Mouse (Mus musculus) telencephalon, adult 2 months (tissue): ENCODE results near the gene Rhbg.

Experiments used
- DNase-seq: peaks from one replicate; pipeline ENCODE4 v3.0.0-alpha.2; 2011; ENCODE audit warnings: low read depth, low spot score

Gene Rhbg

GRCm38 (mm10) chr3:88228906-88229305 is 25.6 kb downstream of the Rhbg start:
- DNase-seq = no peak

GRCm38 (mm10) chr3:88227976-88228375 is 26.5 kb downstream of the Rhbg start:
- DNase-seq = no peak

GRCm38 (mm10) chr3:88227260-88227659 is 27.2 kb downstream of the Rhbg start:
- no peak for DNase-seq

- DNase-seq = peak; percentile 66
Observed at GRCm38 (mm10) chr3:88226101-88226845, 28.2 kb downstream of the Rhbg start.

GRCm38 (mm10) chr3:88224929-88225328 is 29.6 kb downstream of the Rhbg start:
- no peak for DNase-seq

GRCm38 (mm10) chr3:88222446-88222845 is 32.1 kb downstream of the Rhbg start:
- DNase-seq = no peak

- peak; percentile 96 for DNase-seq
Observed at GRCm38 (mm10) chr3:88221519-88222390, 32.8 kb downstream of the Rhbg start.

GRCm38 (mm10) chr3:88220842-88221241 is 33.7 kb downstream of the Rhbg start:
- no peak for DNase-seq

GRCm38 (mm10) chr3:88219940-88220339 is 34.6 kb downstream of the Rhbg start:
- no peak for DNase-seq

GRCm38 (mm10) chr3:88217679-88218078 is 36.8 kb downstream of the Rhbg start:
- no peak for DNase-seq

- no peak for DNase-seq
Observed at GRCm38 (mm10) chr3:88216534-88217326, 37.8 kb downstream of the Rhbg start.

- DNase-seq = no peak
Observed at GRCm38 (mm10) chr3:88216116-88216515, 38.4 kb downstream of the Rhbg start.

GRCm38 (mm10) chr3:88215553-88216004 is 38.9 kb downstream of the Rhbg start:
- no peak for DNase-seq

- no peak for DNase-seq
Observed at GRCm38 (mm10) chr3:88214971-88215552, 39.4 kb downstream of the Rhbg start.

- DNase-seq = no peak
Observed at GRCm38 (mm10) chr3:88214197-88214938, 40.1 kb downstream of the Rhbg start.

GRCm38 (mm10) chr3:88213019-88213418 is 41.5 kb downstream of the Rhbg start:
- DNase-seq = no peak

GRCm38 (mm10) chr3:88212356-88212755 is 42.2 kb downstream of the Rhbg start:
- DNase-seq = no peak

GRCm38 (mm10) chr3:88210918-88211317 is 43.6 kb downstream of the Rhbg start:
- no peak for DNase-seq

- DNase-seq = no peak
Observed at GRCm38 (mm10) chr3:88210121-88210520, 44.4 kb downstream of the Rhbg start.

- no peak for DNase-seq
Observed at GRCm38 (mm10) chr3:88209306-88209705, 45.2 kb downstream of the Rhbg start.

GRCm38 (mm10) chr3:88208226-88208720 is 46.2 kb downstream of the Rhbg start:
- no peak for DNase-seq
